Mouse (Mus musculus) olfactory bulb, adult 2 months (tissue): ENCODE measurements around the gene Pwp2. TPM values are rescaled to one million over a fixed set of nuclear protein-coding genes. Genes with fewer than 3 reads are reported as not detected.

Experiments
- H3K27ac ChIP-seq: fragments of 200-500 bp; 2 replicates; pipeline ENCODE4 v1.5.1; 2012; ENCODE audit warnings: low read depth, low read length; ENCODE audit not compliant: insufficient read depth
- H3K4me1 ChIP-seq: fragments of 200-500 bp; 2 replicates; pipeline ENCODE4 v1.6.1; 2012; ENCODE audit warnings: low read length; ENCODE audit not compliant: control insufficient read depth, insufficient read depth
- H3K4me3 ChIP-seq: fragments of 200-500 bp; 2 replicates; pipeline ENCODE4 v1.5.1; 2012; ENCODE audit warnings: mild to moderate bottlenecking, low read depth, low read length, moderate library complexity; ENCODE audit not compliant: insufficient read depth
- CTCF ChIP-seq: fragments of 200-500 bp; IDR thresholded peaks from 2 replicates; pipeline ENCODE4 v1.5.1; 2012; ENCODE audit warnings: low read depth, mild to moderate bottlenecking, low read length, moderate library complexity; ENCODE audit not compliant: insufficient read depth
- POLR2A ChIP-seq: fragments of 200-500 bp; IDR thresholded peaks from 2 replicates; pipeline ENCODE4 v1.6.1; 2012; ENCODE audit warnings: mild to moderate bottlenecking, low read depth, low read length, moderate library complexity; ENCODE audit not compliant: insufficient read depth
- WGBS: fragments of 180-500 bp; shearing (Covaris S2); methylation state at CpG from one replicate; pipeline ENCODE4 v1.1.7; 2018; 5-methylcytosine and 5-hydroxymethylcytosine counted together
- polyA plus RNA-seq: library from polyadenylated mRNA; stranded (reverse); fragments of >200 nt; gene quantifications from 2 replicates; pipeline ENCODE4 v1.2.4, GENCODE M21; 2012; ENCODE audit warnings: low replicate concordance; ENCODE audit not compliant: missing spikeins, insufficient read depth, insufficient read length

The Pwp2 gene
- not detected in 2 replicates for polyA plus RNA-seq

DNA sequence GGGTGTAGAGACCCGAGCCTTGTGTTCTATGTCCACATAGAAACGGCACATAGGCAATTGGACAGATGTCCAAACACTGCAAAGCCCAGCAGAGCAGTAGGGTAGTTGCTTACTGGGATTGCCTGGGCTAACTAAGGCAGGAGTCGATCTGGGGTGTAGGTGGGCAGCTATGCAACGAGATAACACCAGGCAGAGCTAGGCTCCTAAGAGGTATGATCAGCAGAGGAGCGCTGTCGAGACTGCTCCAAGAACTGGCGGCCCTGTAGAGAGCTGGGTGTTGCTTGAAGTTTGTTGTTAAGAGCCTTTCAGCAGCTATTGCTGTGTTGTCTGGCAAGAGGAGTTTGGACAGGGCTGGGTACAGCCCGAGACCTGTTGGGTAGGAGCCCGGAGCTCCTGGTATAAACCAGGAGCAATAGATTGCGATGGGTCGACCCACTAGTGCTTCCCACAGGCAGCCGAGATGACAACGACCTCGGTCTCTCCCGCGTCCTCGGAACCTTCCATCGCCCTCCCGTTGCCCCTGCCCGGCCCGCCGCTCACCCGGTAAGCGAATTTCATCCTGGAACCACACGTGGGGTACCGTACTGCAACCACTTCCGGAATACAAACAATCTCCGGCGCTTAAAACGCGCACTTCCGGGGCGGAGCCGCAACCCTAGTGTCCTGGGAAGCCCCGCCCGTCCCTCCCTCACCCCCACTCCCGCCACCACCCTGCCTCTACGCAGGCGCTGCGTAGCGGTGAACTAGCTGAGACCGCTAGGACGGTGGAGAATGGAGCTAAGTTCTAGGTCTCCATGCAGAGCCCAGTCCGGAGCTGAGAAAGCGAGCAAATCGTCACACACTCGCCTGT lies at the start of gene Pwp2:
Pwp2 (minus strand) TSS at position 619 of the 850 bp plus-strand sequence.
- Histone ChIP-seq H3K4me3 (peak within 1 kb of the TSS; percentile 80), H3K4me1 (peaks cover 5% of the 10 kb centered on the region), H3K27ac (peak within 1 kb of the TSS; percentile 43)
- TF ChIP-seq CTCF (no peak), POLR2A (peak; percentile 76)
- 1% methylated on average over 47 of the region's 47 CpGs for WGBS

GRCm38 (mm10) chr10:78233756-78234155 lies 48.8 kb upstream of the Pwp2 start:
- WGBS = 84% methylated on average over 6 of the region's 6 CpGs
- TF ChIP-seq POLR2A (no peak), CTCF (no peak)

DNA sequence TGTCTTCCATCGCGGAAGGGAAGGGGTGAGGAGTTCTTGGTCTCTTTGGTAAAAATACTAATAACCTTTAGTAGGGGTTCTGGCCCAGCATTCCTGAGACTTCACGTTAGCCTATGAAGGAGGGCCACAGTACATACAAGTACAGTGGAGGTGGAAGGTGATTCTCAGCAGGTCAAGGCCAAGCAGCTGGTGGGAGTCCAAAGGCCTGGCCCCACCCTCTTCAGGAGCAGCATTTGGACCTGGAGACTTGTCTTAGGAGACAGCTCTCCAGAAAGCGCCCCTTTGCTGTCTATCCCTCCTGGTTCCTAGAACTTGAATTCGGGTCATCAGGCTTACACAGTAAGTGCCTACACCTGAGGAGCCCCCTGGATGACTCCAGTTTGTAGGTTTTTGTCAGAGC lies 48.2 kb upstream of the Pwp2 start:
- H3K4me3 ChIP-seq = no peak overlapping the region
- no peak for TF ChIP-seq CTCF
- no peak for TF ChIP-seq POLR2A
- no peak overlapping the region for H3K27ac ChIP-seq
- WGBS = 91% methylated on average over 5 of the region's 5 CpGs
- peaks cover 22% of the 10 kb centered on the region for H3K4me1 ChIP-seq

More at GRCm38 (mm10) chr10:78233756-78234155, 48.8 kb upstream of the Pwp2 start:
- Histone ChIP-seq H3K27ac (no peak overlapping the region), H3K4me1 (peaks cover 19% of the 10 kb centered on the region), H3K4me3 (no peak overlapping the region)

DNA sequence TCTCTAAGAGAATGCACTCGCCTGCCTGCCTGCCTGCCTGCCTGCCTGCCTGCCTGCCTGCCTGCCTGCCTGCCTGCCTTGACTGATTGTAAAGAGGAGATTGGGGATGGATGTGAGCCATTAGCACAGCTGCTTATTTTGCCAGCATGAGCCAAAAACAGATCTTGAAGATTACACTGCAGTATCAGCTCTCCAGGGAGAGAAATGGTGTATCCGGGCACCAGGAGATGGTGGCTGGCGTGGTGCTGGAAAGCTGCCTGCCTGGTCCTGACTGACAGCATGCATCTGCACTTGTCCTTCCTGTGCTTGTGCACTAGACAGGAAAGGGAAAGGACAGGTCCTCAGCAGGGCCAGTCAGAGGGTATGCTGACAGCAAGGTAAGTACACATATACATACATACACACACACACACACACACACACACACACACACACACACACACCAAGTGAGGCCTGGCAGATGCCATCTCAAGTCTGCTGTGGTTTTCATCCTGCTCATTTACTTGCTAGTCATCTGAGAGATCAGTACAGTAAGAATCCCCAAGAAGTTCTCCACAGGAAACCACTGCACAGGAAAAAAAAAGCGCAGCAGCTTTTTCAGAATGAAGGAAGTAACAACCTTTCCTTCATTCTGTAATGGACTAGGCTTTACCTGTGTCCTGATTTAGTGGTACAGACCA lies 47.5 kb upstream of the Pwp2 start:
- H3K27ac ChIP-seq = peak overlapping the region; percentile 47; the same call in 1 of the 2 replicates
- TF ChIP-seq CTCF = no peak
- TF ChIP-seq POLR2A = no peak
- H3K4me1 ChIP-seq = peaks cover 20% of the 10 kb centered on the region
- no peak overlapping the region for H3K4me3 ChIP-seq
- WGBS = 47% methylated on average over 4 of the region's 4 CpGs

DNA sequence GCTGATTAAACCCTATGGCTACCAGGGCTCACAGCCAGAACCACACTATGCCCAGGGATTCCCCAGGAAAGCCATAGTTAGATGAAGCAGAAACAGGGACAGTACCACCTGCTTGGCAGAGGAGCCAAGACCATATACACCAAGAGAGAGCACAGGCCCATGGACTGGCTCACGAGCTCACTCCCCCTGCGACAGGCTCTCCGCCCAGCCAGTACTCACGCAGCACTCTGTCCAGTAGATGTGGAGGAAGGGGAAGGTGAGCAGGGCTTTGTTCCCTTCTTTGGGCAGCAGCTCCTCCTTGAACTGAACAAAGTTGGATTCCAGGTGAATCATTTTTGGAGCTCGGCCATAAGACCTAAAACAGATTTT lies 43.6 kb upstream of the Pwp2 start:
- Histone ChIP-seq H3K4me1 (peaks cover 10% of the 10 kb centered on the region; the same call in 1 of the 2 replicates), H3K4me3 (no peak overlapping the region), H3K27ac (0 out of 2 replicates have a peak overlapping the region, but pooled peaks have one; percentile 3)
- 75% methylated on average over 5 of the region's 5 CpGs for WGBS
- TF ChIP-seq POLR2A = no peak
- no peak for TF ChIP-seq CTCF

DNA sequence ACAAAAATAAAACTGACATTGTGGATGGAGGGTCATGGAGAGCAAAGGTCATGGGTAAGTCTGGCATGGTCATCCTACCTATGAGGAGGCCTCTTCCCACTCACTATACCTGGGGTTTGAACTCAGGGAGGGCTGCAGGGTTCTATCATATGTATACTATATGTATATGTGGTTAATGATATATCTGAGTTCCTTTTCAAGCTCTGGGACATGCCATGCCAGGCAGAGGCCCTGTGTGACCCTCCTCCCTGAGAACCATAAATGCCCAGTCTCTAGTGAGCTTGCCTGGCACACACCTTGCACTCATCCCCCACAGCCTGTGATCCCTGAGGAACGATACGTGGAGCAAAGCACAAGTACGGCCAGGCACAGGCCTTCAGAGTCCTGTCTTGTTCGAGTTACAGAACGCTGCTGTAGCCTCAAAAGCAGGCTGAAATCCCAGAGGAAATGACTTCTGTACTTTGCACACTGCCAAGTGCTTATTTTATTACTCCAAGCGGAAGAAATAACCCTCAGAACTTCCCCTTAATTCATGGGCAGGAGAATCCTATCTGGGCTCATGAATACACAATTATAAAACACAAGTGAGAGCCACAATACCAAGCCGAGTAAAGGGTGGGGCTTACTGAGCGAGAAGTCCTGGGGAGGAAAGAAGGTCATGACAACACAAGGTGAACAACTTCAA lies 43.1 kb upstream of the Pwp2 start:
- TF ChIP-seq POLR2A (no peak), CTCF (no peak)
- Histone ChIP-seq H3K27ac (0 out of 2 replicates have a peak overlapping the region, but pooled peaks have one; percentile 60), H3K4me3 (no peak overlapping the region), H3K4me1 (peaks cover 11% of the 10 kb centered on the region)
- WGBS = 49% methylated on average over 8 of the region's 8 CpGs

DNA sequence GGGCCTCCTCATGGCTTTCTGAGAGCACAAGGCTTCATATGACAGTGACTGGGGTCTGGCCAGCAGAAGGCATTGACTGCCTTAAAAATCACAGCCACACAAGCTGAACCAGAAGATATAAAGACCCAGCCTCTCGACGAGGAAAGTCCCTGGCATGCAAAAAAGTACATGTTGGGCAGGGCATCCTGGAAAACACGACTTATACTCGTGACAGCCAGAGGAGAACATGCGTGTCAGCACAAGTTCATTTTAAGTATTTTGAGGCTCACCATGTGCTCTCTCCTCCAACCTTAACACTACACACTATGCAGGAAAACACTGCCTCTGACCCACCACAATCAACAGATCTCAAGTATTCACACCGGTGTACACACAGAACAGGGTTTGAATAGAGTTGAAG lies 39.2 kb upstream of the Pwp2 start:
- Histone ChIP-seq H3K4me1 (peaks cover 9% of the 10 kb centered on the region), H3K27ac (no peak overlapping the region), H3K4me3 (no peak overlapping the region)
- TF ChIP-seq CTCF (no peak), POLR2A (no peak)
- WGBS = 86% methylated on average over 6 of the region's 6 CpGs

GRCm38 (mm10) chr10:78222908-78223307 lies 38.0 kb upstream of the Pwp2 start:
- no peak overlapping the region for H3K4me3 ChIP-seq
- TF ChIP-seq POLR2A = no peak
- no peak for TF ChIP-seq CTCF
- H3K4me1 ChIP-seq = peaks cover 7% of the 10 kb centered on the region
- H3K27ac ChIP-seq = 0 out of 2 replicates have a peak overlapping the region, but pooled peaks have one; percentile 18
- 43% methylated on average over 4 of the region's 4 CpGs for WGBS

DNA sequence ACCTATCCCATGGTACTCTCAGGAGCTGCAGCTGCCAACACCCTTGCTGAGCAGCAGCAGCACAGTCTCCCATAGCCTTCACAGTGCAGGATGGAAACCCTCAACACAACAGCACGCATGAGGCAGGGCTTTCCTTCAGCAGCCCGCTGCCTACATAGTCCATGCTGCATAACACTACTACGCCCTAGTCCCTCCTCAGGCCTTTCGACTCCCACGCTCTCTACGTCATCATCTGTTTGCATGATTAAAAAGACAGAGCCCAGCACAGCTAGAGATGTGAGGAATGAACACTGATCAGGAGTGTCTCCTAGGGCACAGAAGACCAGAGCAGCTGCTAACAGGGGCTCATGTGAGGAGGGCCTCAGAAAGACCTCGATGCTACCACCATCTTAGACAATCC lies 36.4 kb upstream of the Pwp2 start:
- Histone ChIP-seq H3K27ac (no peak overlapping the region), H3K4me1 (peaks cover 7% of the 10 kb centered on the region), H3K4me3 (no peak overlapping the region)
- TF ChIP-seq CTCF = no peak
- no peak for TF ChIP-seq POLR2A
- WGBS = 75% methylated on average over 7 of the region's 7 CpGs
